11 mouse cellular contexts compared by ENCODE assay signal in genomic region chr6:120194963-120195362, GRCm38 (mm10).
DNase-seq lines count a peak whose midpoint lies in the region; ATAC-seq lines count a peak whose summit lies in the region.
"Had no signal": no experiment of that assay in that cellular context is flagged by ENCODE, and none has a peak within 500 bp of the region (broad histone marks: within the 10 kb centered on the region; RNA-seq: fewer than 3 reads in every experiment).

No protein-coding gene starts in this region.

- ATAC-seq in embryonic facial prominence, embryonic 14.5 days (ENCODE audit: low read depth), result peak; percentile 32; the same call in 1 of the 2 replicates
- peak; percentile 70; the same call in 1 of the 2 replicates for ATAC-seq in stomach, embryonic 14.5 days (ENCODE audit: insufficient number of reproducible peaks, insufficient read depth, low FRiP score, low read depth)
- no peak for ATAC-seq in megakaryocyte progenitor cell, adult 5-6 weeks (replicated peaks; ENCODE audit: poor library complexity)
- ATAC-seq in erythroblast, adult 5-6 weeks (replicated peaks; ENCODE audit: low FRiP score, poor library complexity, severe bottlenecking), result no peak
- ATAC-seq: Patski had no signal

- no peak overlapping the region for H3K4me3 ChIP-seq in embryonic facial prominence, embryonic 14.5 days (ENCODE audit: low read depth, low read length)
- no peak overlapping the region for H3K4me3 ChIP-seq in stomach, embryonic 14.5 days (ENCODE audit: low read depth, low read length)
- H3K4me3 ChIP-seq: erythroblast, embryonic 14.5 days had no signal

- no peaks in the 10 kb centered on the region for H3K36me3 ChIP-seq in embryonic facial prominence, embryonic 14.5 days (ENCODE audit: control insufficient read depth, insufficient read depth, low read length)
- no peaks in the 10 kb centered on the region for H3K36me3 ChIP-seq in stomach, embryonic 14.5 days (ENCODE audit: control insufficient read depth, insufficient read depth, low read length)

- 0 out of 2 replicates have a peak overlapping the region, but pooled peaks have one; percentile 6 for H3K9ac ChIP-seq in embryonic facial prominence, embryonic 14.5 days (ENCODE audit: low read depth, low read length)
- no peak overlapping the region for H3K9ac ChIP-seq in stomach, embryonic 14.5 days (replicated peaks; ENCODE audit: low read depth, low read length)

- H3K27me3 ChIP-seq in embryonic facial prominence, embryonic 14.5 days (replicated peaks; ENCODE audit: control insufficient read depth, insufficient read depth, low read length), result no peaks in the 10 kb centered on the region
- H3K27me3 ChIP-seq in stomach, embryonic 14.5 days (ENCODE audit: control insufficient read depth, insufficient read depth, low read length), result no peaks in the 10 kb centered on the region
- H3K27me3 ChIP-seq: Patski had no signal

- H3K4me1 ChIP-seq in embryonic facial prominence, embryonic 14.5 days (ENCODE audit: control insufficient read depth, insufficient read depth, low read length), result peaks cover 4% of the 10 kb centered on the region; the same call in 1 of the 2 replicates
- H3K4me1 ChIP-seq in stomach, embryonic 14.5 days (ENCODE audit: control insufficient read depth, insufficient read depth, low read length), result 0 out of 2 replicates have a peak, but pooled peaks cover 4% of the 10 kb centered on the region

- DNase-seq in heart, postnatal 4 days, result peak; percentile 45
- DNase-seq in heart, adult 8-10 months (ENCODE audit: low spot score), result no peak
- DNase-seq in embryonic facial prominence, embryonic 14.5 days (ENCODE audit: low spot score), result peak; percentile 66
- peak; percentile 52 to 70 for DNase-seq in kidney, postnatal 4 days
- no peak for DNase-seq in right cerebral cortex, postnatal 10 days (ENCODE audit: low spot score in 2 of 2)
- DNase-seq: B cell, adult 2 months had no signal

- 14% methylated on average over 7 of the region's 7 CpGs for WGBS in embryonic facial prominence, embryonic 14.5 days
- WGBS in stomach, embryonic 14.5 days, result 17% methylated on average over 7 of the region's 7 CpGs

- H3K4me2 ChIP-seq in embryonic facial prominence, embryonic 14.5 days (ENCODE audit: low read depth, low read length), result no peak overlapping the region
- H3K4me2 ChIP-seq in stomach, embryonic 14.5 days (replicated peaks; ENCODE audit: low read depth, low read length), result no peak overlapping the region

- no peak overlapping the region for H3K27ac ChIP-seq in embryonic facial prominence, embryonic 14.5 days (replicated peaks; ENCODE audit: low read depth, low read length)
- H3K27ac ChIP-seq in stomach, embryonic 14.5 days (ENCODE audit: low read length), result no peak overlapping the region

- no peaks in the 10 kb centered on the region for H3K9me3 ChIP-seq in embryonic facial prominence, embryonic 14.5 days (ENCODE audit: control insufficient read depth, low read length)
- H3K9me3 ChIP-seq in stomach, embryonic 14.5 days (ENCODE audit: control insufficient read depth, low read depth, low read length), result no peaks in the 10 kb centered on the region

Comparison
In these comparisons a context has a peak if more than half of its experiments do, and no peak if none do; other contexts are left out.
1. DNase-seq: peak in heart, postnatal 4 days (single experiment), embryonic facial prominence, embryonic 14.5 days (single experiment) and kidney, postnatal 4 days (2 of 2); none in heart, adult 8-10 months (single experiment) and right cerebral cortex, postnatal 10 days (0 of 2).
2. ATAC-seq: peak in embryonic facial prominence, embryonic 14.5 days (single experiment) and stomach, embryonic 14.5 days (single experiment); none in megakaryocyte progenitor cell, adult 5-6 weeks (single experiment) and erythroblast, adult 5-6 weeks (single experiment).